ENCODE assay signal across 17 mouse cellular contexts in the genomic region with DNA sequence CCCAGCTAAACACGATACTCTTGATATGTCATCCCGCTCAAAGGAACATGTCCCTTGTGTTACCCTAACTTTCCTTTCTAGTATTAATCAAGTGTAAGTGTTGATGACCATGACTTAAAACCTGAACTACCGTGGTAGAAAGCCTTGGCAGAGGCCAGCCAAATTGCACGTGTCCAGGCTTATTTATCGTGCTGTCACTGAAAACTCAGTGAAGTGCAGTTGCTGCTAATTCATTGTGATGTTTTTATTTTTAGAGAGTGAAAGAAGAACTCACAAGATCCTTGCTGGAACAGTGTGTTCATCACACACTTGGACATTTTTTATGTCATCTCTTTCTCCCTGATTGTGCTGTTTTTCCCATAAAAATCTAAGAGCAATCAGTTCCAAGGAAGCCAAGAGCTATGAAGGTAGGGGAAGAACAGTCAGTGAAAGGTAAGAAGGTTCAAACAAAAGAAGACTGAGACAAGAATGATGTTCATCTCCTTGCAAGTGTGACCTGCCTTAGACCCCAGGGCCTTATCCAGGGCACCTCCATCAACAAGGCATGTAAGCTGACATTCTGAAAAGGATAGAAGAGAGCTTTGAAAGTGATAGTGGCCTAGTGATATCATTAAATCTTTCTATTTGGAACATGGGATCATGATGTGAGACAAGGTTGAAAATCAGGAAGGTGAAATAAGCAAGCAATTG.
"Had no signal": no experiment of that assay in that cellular context is flagged by ENCODE, and none has a peak within 500 bp of the region (broad histone marks: within the 10 kb centered on the region; RNA-seq: fewer than 3 reads in every experiment).

No protein-coding gene starts in this region.

- H3K4me1 ChIP-seq: midbrain, embryonic 10.5 days; neural tube, embryonic 13.5 days; neural tube, embryonic 15.5 days had no signal

- DNase-seq: lung, adult 2 months; lung, postnatal 10 days; lung, postnatal 4 days; midbrain, embryonic 14.5 days; right cerebral cortex, adult 18-20 months; right cerebral cortex, postnatal 25 days; right cerebral cortex, postnatal 4 days; spleen, adult 18-20 months; thymus, adult 18-20 months; thymus, postnatal 14 days; thymus, postnatal 36 days had no signal

- H3K27me3 ChIP-seq: midbrain, embryonic 12.5 days; neural tube, embryonic 13.5 days; neural tube, embryonic 15.5 days had no signal

- H3K36me3 ChIP-seq: midbrain, embryonic 10.5 days; midbrain, embryonic 12.5 days; neural tube, embryonic 13.5 days; neural tube, embryonic 15.5 days had no signal

- ATAC-seq: midbrain, embryonic 16.5 days had no signal

- H3K27ac ChIP-seq: midbrain, embryonic 10.5 days; midbrain, embryonic 12.5 days; neural tube, embryonic 13.5 days; neural tube, embryonic 15.5 days had no signal

- H3K9me3 ChIP-seq: midbrain, embryonic 10.5 days; midbrain, embryonic 12.5 days; neural tube, embryonic 13.5 days; neural tube, embryonic 15.5 days had no signal

- H3K4me3 ChIP-seq: midbrain, embryonic 10.5 days; midbrain, embryonic 12.5 days; myocyte; neural tube, embryonic 13.5 days; neural tube, embryonic 15.5 days had no signal

- H3K9ac ChIP-seq: midbrain, embryonic 12.5 days; neural tube, embryonic 13.5 days; neural tube, embryonic 15.5 days had no signal

- H3K4me2 ChIP-seq: midbrain, embryonic 12.5 days; neural tube, embryonic 13.5 days; neural tube, embryonic 15.5 days had no signal
